Mouse (Mus musculus) limb, embryonic 13.5 days (tissue): ENCODE results near the gene 2200002J24Rik. TPM values are rescaled to one million over a fixed set of nuclear protein-coding genes. Genes with fewer than 3 reads are reported as not detected.

Experiments
- ATAC-seq: fragments of 200-750 bp; cut with Nextera tagmentation; 2 replicates; pipeline ENCODE4 v1.8.0; 2017; ENCODE audit warnings: low read depth, moderate number of reproducible peaks, moderate TSS enrichment; ENCODE audit not compliant: low FRiP score
- H3K27ac ChIP-seq: fragments of 300-500 bp; sonication (generic); 2 replicates; pipeline ENCODE4 v1.5.1; 2015; ENCODE audit warnings: inconsistent platforms, mild to moderate bottlenecking, moderate library complexity
- H3K27me3 ChIP-seq: fragments of 300-500 bp; sonication (generic); 2 replicates; pipeline ENCODE4 v1.6.1; 2015; ENCODE audit warnings: mild to moderate bottlenecking, inconsistent platforms
- H3K36me3 ChIP-seq: fragments of 300-500 bp; sonication (generic); 2 replicates; pipeline ENCODE4 v1.6.1; 2015; ENCODE audit warnings: inconsistent platforms, mild to moderate bottlenecking, moderate library complexity
- H3K4me1 ChIP-seq: fragments of 300-500 bp; sonication (generic); 2 replicates; pipeline ENCODE4 v1.6.1; 2015; ENCODE audit warnings: inconsistent platforms
- H3K4me2 ChIP-seq: fragments of 300-500 bp; sonication (generic); replicated peaks from 2 replicates; pipeline ENCODE4 v1.6.1; 2015; ENCODE audit warnings: inconsistent platforms, mild to moderate bottlenecking, moderate library complexity
- H3K4me3 ChIP-seq: fragments of 300-500 bp; sonication (generic); 2 replicates; pipeline ENCODE4 v1.5.1; 2015; ENCODE audit warnings: moderate library complexity, mild to moderate bottlenecking, inconsistent platforms
- H3K9ac ChIP-seq: fragments of 300-500 bp; sonication (generic); 2 replicates; pipeline ENCODE4 v1.6.1; 2015; ENCODE audit warnings: mild to moderate bottlenecking, inconsistent platforms
- H3K9me3 ChIP-seq: fragments of 300-500 bp; sonication (generic); 2 replicates; pipeline ENCODE4 v1.6.1; 2016; ENCODE audit warnings: inconsistent platforms
- WGBS: fragments of 180-500 bp; shearing (Covaris S2); methylation state at CpG from one replicate; pipeline ENCODE4 v1.1.7; 2015; 5-methylcytosine and 5-hydroxymethylcytosine counted together
- polyA plus RNA-seq: library from polyadenylated mRNA; unstranded; fragments of >200 nt; fragmentation: Nextera tagmentation; extraction: Ambion mirVana; gene quantifications from 2 replicates; pipeline ENCODE4 v1.2.1, GENCODE M21; 2015

Gene 2200002J24Rik
- polyA plus RNA-seq, 1 experiment from 2014 or later = not detected

- 74% methylated on average over 8 of the region's 8 CpGs for WGBS
- ATAC-seq = no peak
- no peak overlapping the region for H3K9ac ChIP-seq
- H3K27ac ChIP-seq = no peak overlapping the region
- no peak overlapping the region for H3K4me3 ChIP-seq
- no peaks in the 10 kb centered on the region for H3K4me1 ChIP-seq
- no peak overlapping the region for H3K4me2 ChIP-seq
- no peaks in the 10 kb centered on the region for H3K36me3 ChIP-seq
- H3K27me3 ChIP-seq = 0 out of 2 replicates have a peak, but pooled peaks cover 7% of the 10 kb centered on the region
- no peaks in the 10 kb centered on the region for H3K9me3 ChIP-seq
Observed at GRCm38 (mm10) chr7:30706214-30706882, 7.6 kb downstream of the 2200002J24Rik start.

DNA sequence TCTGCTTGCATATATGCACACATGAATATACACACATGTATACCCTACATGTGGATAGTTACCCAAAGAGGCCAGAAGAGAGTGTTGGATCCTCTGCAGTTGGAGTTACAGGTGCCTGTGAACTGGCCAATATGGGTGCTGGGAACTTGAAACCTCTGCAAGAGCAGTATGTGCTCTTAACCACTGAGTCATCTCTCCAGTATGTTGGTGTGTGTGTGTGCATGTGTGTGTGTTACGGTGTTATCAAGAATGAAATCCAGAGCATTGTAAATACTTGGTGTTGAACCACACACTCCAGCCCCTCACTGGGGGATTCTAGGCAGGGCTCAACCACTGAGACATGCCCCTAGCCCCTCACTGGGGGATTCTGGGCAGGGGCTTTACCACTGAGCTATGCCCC lies 8.7 kb downstream of the 2200002J24Rik start:
- no peak overlapping the region for H3K9ac ChIP-seq
- H3K27ac ChIP-seq = no peak overlapping the region
- H3K4me3 ChIP-seq = no peak overlapping the region
- no peak for ATAC-seq
- H3K4me1 ChIP-seq = no peaks in the 10 kb centered on the region
- H3K36me3 ChIP-seq = no peaks in the 10 kb centered on the region
- no peak overlapping the region for H3K4me2 ChIP-seq
- H3K9me3 ChIP-seq = no peaks in the 10 kb centered on the region
- WGBS = 88% methylated on average over 1 of the region's 1 CpGs
- H3K27me3 ChIP-seq = peaks cover 7% of the 10 kb centered on the region; the same call in 1 of the 2 replicates

GRCm38 (mm10) chr7:30711942-30712341 lies 13.2 kb downstream of the 2200002J24Rik start, which contains the start of gene Atp4a:
Gene Atp4a, plus strand, starts transcription at chr7:30712209.
- H3K27me3 ChIP-seq = peaks cover 30% of the 10 kb centered on the region
- ATAC-seq = no peak
- H3K9ac ChIP-seq = no peak within 1 kb of the TSS
- 77% methylated on average over 3 of the region's 3 CpGs for WGBS
- no peak within 1 kb of the TSS for H3K4me3 ChIP-seq
- no peaks in the 10 kb centered on the region for H3K9me3 ChIP-seq
- H3K4me1 ChIP-seq = peaks cover 3% of the 10 kb centered on the region; the same call in 1 of the 2 replicates
- H3K27ac ChIP-seq = no peak within 1 kb of the TSS
- H3K4me2 ChIP-seq = no peak within 1 kb of the TSS
- H3K36me3 ChIP-seq = no peaks in the 10 kb centered on the region

- H3K36me3 ChIP-seq = no peaks in the 10 kb centered on the region
- 1% methylated on average over 43 of the region's 43 CpGs for WGBS
- peak overlapping the region; percentile 37 for H3K4me3 ChIP-seq
- no peak overlapping the region for H3K27ac ChIP-seq
- 0 out of 2 replicates have a peak overlapping the region, but pooled peaks have one; percentile 15 for H3K9ac ChIP-seq
- ATAC-seq = peak; percentile 93
- H3K4me2 ChIP-seq = peak overlapping the region; percentile 65
- no peaks in the 10 kb centered on the region for H3K9me3 ChIP-seq
- H3K4me1 ChIP-seq = peaks cover 12% of the 10 kb centered on the region
- H3K27me3 ChIP-seq = peaks cover 50% of the 10 kb centered on the region
Observed at GRCm38 (mm10) chr7:30717006-30717715, 18.4 kb downstream of the 2200002J24Rik start.

DNA sequence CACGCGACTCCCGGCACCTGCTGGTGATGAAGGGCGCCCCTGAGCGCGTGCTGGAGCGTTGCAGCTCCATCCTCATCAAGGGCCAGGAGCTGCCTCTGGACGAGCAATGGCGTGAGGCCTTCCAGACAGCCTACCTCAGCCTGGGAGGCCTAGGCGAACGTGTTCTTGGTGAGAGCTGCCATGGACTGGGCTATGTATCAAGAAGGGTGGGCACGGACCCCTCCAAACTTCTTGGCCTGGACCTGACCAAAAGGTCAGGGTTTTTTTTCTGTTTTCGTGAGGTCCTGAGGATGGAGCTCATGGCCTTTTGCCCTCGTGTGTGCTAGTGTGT lies 19.0 kb downstream of the 2200002J24Rik start:
- Histone ChIP-seq H3K4me2 (peak overlapping the region; percentile 65), H3K4me1 (peaks cover 12% of the 10 kb centered on the region), H3K4me3 (peak overlapping the region; percentile 37), H3K27me3 (peaks cover 50% of the 10 kb centered on the region), H3K9ac (0 out of 2 replicates have a peak overlapping the region, but pooled peaks have one; percentile 15), H3K36me3 (no peaks in the 10 kb centered on the region), H3K9me3 (no peaks in the 10 kb centered on the region), H3K27ac (no peak overlapping the region)
- WGBS = 15% methylated on average over 14 of the region's 14 CpGs
- ATAC-seq = no peak

DNA sequence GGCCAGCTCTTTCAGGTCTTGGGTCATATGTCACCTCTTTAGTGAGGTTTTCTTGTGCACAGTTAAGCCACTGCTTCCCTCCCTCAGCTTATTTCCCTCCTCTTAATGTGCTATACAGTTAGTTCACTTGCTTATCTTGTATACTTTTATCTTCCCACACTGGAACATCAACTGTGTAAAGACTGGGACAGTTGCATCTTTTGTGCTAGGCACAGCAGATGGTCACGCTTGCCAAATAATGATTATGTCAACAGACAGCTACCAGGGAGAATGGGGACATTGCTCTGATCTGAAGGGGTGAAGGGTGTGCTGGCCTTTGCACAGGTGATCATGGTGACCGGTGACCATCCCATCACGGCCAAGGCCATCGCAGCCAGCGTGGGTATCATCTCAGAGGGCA lies 20.9 kb downstream of the 2200002J24Rik start:
- ATAC-seq = no peak
- Histone ChIP-seq H3K4me2 (no peak overlapping the region), H3K27me3 (peaks cover 48% of the 10 kb centered on the region), H3K27ac (no peak overlapping the region), H3K9ac (no peak overlapping the region), H3K4me1 (peaks cover 16% of the 10 kb centered on the region), H3K4me3 (no peak overlapping the region), H3K36me3 (no peaks in the 10 kb centered on the region), H3K9me3 (no peaks in the 10 kb centered on the region)
- WGBS = 97% methylated on average over 5 of the region's 5 CpGs

GRCm38 (mm10) chr7:30721286-30721685 lies 22.6 kb downstream of the 2200002J24Rik start:
- Histone ChIP-seq H3K36me3 (0 out of 2 replicates have a peak, but pooled peaks cover 3% of the 10 kb centered on the region), H3K9ac (no peak overlapping the region)
- WGBS = 84% methylated on average over 7 of the region's 7 CpGs

DNA sequence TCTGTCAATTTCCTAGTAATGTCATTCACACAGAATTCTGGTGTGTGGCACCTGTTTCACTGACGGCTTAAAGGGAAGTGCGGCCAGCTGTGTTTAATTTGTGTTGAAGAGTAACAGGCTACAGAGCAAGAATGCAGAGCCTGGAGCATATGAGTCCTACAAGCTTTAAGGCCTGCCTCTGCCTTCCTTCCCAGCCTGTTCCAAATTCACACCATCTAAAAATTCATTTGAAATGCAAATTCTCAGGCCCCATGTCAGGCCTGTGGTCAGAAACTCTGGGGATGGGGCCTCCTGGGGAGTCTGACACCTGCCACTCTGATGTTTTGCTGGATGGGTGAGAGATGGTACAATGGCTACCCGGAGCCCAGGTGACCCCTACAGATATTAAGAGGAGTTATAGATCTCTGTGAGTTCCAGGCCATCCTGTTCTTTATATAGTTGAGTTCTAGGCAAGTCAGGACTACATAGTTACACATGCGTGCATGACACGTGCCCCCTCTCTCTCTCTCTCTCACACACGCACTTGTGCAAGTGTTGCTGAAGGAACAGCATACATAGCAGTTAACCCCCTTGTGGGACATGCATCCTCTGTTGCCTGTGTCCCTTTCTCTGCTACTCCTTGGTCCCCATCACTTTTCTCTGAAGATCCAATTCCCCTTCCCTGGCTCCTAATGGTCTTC lies 24.7 kb downstream of the 2200002J24Rik start:
- peaks cover 18% of the 10 kb centered on the region for H3K36me3 ChIP-seq
- H3K27ac ChIP-seq = no peak overlapping the region
- 50% methylated on average over 6 of the region's 6 CpGs for WGBS
- ATAC-seq = no peak
- H3K27me3 ChIP-seq = peaks cover 12% of the 10 kb centered on the region
- peaks cover 12% of the 10 kb centered on the region for H3K4me1 ChIP-seq
- no peak overlapping the region for H3K4me3 ChIP-seq
- H3K9ac ChIP-seq = no peak overlapping the region
- no peaks in the 10 kb centered on the region for H3K9me3 ChIP-seq
- no peak overlapping the region for H3K4me2 ChIP-seq

More at GRCm38 (mm10) chr7:30721286-30721685, 22.6 kb downstream of the 2200002J24Rik start:
- no peak for ATAC-seq
- Histone ChIP-seq H3K9me3 (no peaks in the 10 kb centered on the region), H3K4me3 (no peak overlapping the region), H3K4me1 (peaks cover 16% of the 10 kb centered on the region), H3K27ac (no peak overlapping the region), H3K4me2 (no peak overlapping the region), H3K27me3 (peaks cover 32% of the 10 kb centered on the region)

GRCm38 (mm10) chr7:30728214-30728613 lies 29.5 kb downstream of the 2200002J24Rik start:
- H3K27me3 ChIP-seq = no peaks in the 10 kb centered on the region
- peaks cover 34% of the 10 kb centered on the region for H3K36me3 ChIP-seq
- 82% methylated on average over 6 of the region's 6 CpGs for WGBS
- peaks cover 24% of the 10 kb centered on the region for H3K4me1 ChIP-seq
- no peak for ATAC-seq
- H3K9ac ChIP-seq = peak overlapping the region; percentile 91
- H3K27ac ChIP-seq = no peak overlapping the region
- peak overlapping the region; percentile 79 for H3K4me2 ChIP-seq
- peak overlapping the region; percentile 82 for H3K4me3 ChIP-seq
- no peaks in the 10 kb centered on the region for H3K9me3 ChIP-seq

DNA sequence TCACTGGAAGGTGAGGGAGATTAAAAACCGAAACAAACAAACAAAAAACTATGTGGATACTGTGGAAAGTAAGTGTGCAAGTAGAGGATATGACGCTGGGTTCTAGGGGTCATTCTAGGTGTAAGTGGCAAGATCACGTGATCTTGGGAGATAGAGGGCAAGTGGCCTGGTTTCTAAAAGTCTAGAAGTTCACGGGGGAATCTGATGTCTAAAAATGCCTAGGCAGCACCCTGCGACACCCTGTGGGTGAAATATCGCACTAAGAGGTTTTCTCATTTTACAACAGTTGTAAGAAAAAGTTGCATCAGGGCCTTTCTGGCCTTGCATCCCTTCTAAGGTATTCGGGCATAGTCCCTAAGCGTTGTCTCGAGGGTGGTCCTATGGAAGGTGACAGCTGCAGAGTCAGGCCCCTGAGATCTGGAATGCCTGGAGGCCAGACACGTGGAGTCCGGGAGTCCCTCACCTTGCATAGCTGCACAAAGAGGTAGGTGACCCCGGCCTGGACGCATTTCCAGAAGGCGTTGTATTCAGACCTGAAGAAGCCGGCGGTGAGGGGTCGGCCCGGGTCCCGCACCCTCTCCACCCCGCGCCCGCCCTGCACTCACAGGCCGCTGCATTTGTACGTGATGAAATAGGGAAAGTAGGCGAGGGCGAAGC lies 30.1 kb downstream of the 2200002J24Rik start:
- peak overlapping the region; percentile 82 for H3K4me3 ChIP-seq
- peak overlapping the region; percentile 91 for H3K9ac ChIP-seq
- H3K4me2 ChIP-seq = peak overlapping the region; percentile 79
- peaks cover 40% of the 10 kb centered on the region for H3K36me3 ChIP-seq
- H3K4me1 ChIP-seq = peaks cover 20% of the 10 kb centered on the region
- H3K27me3 ChIP-seq = no peaks in the 10 kb centered on the region
- H3K9me3 ChIP-seq = no peaks in the 10 kb centered on the region
- ATAC-seq = peak; percentile 20
- H3K27ac ChIP-seq = peak overlapping the region; percentile 85; the same call in 1 of the 2 replicates
- 8% methylated on average over 26 of the region's 26 CpGs for WGBS

- Histone ChIP-seq H3K36me3 (peaks cover 44% of the 10 kb centered on the region), H3K9ac (peak within 1 kb of the TSS; percentile 91), H3K27ac (peak within 1 kb of the TSS; percentile 85), H3K4me3 (peak within 1 kb of the TSS; percentile 82), H3K4me2 (peak within 1 kb of the TSS; percentile 79), H3K9me3 (no peaks in the 10 kb centered on the region), H3K4me1 (peaks cover 20% of the 10 kb centered on the region), H3K27me3 (no peaks in the 10 kb centered on the region)
- ATAC-seq = peak; percentile 97
- under 1% methylated on average over 60 of the region's 60 CpGs for WGBS
Observed at GRCm38 (mm10) chr7:30729396-30730063, 30.8 kb downstream of the 2200002J24Rik start, which contains the start of gene Tmem147. Gene Tmem147, minus strand, starts transcription at chr7:30729540.
